Mouse (Mus musculus): ENCODE results near the gene Ap5m1.
"Not testable (repeated sequence)": the region's sequence is repeated elsewhere in the genome, so short reads cannot be mapped to it uniquely, and the experiment has no call there.

The Ap5m1 gene

DNA sequence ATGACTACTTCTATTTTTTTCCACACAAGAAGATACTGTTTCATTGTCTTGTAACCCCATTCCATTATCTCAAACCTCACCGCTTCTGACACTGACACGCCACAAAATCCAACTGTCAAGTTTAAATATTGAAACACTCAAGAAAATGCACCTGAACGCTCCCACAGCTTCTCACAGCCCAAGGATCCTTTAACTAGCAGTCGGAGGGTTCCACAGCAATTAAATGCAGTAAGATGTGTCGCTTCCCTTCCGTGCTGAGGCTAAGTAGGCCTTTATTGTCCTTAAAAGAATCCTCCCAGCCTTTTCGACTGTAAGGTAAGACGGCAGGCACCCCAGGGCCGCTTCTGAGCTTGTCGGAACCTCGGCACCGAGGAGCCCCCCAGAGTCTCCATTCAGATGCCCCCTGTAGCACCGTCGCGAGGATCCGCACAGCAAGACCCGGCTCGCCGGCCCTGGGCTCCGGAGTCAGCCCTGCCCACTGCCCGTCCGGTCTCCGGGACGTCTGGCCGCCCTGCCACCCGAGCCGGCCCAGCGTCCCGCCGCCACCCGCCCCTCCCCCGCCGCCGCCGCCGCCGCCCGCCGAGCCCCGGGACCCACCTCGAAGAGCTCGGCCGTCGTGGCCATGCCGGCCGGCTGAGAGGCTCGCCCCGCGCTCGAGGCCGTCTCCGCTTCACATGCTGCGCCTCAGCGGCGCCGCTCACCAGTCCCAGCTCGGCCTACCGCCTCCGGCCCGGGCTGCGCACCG, at the start of gene Ap5m1:
Ap5m1 (plus strand) TSS at position 569 of the 745 bp plus-strand sequence.
- no peak for DNase-seq (ENCODE audit: low read depth)

DNA sequence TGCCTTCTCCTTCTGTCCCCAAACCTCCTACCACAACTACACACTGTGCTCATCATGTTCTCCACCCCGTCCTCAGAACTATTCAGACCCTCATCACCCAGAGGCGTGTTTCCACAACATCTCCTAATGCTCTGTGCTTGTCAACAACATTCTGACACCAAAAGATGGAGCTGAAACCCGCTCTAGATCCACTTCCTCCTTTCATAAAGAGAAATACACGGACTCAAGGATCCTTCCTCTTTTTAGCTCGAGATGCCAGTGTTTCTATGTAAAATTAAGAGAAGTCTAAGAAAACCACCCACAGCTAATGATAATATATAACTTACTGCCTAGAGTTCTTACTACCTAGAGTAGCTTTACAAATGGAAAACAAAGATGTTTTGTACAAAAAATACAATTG, 46.1 kb upstream of the Ap5m1 start:
- DNase-seq (ENCODE audit: low read depth) = no peak

DNA sequence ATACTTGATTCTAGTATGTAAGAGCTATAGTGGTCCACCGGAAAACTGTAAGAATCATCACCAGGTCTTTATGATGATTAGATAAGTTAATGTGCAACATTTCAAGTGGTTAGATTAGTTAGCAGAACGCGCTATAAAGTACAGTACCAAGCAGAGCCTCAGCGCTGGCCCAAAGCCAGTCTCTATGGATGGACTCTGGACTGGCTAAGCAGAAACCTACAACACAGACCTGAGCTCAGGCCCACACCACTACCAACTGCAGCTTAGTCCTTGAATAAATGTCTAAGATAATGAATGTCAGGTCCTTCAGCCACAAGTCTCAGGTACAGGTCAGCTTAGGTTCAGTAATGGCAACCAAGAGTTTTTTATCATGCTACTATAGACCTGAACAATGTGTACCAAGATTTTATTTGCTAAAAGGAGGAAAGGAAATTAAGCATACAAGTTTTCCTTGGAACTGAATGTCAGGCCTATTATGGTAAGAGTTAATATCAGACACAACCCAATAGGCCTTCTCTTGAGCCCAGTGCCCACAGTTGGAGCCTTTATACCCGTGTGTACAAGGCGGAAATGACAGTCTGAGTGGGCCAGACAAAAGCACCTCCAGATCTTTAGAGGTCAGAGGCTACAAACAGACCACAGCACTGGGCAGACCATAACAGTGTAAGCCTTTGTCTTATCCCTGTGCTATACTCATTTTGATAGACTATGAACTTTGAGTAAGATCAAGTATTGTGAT, 38.7 kb upstream of the Ap5m1 start:
- no peak for DNase-seq (ENCODE audit: low read depth)

DNA sequence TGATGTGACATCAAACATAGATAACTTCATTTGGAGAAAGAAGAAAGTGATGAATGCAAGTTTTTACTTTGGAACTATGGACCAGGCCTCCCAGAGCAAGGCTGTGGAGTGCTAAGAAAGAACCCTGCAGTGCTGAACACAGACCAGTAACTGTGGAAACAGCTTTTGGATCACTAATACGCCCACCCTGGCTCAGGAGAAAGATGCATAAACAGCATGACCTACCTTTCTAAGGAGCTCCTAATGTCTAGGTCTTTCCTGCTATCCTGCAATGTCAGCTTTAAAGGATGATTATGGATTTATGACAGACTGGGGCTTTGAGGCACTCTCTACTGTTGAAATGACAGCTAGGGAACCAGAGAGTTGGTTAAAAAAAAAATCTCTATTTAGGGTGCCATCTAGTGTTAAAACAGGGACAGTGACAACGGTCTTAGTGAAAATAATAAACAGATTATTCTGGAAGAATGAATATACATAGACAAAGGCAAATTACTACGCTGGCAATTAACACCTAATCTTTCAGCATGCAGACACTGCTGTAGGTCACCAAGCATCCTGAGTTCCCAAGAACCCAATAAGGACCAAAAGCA, 38.0 kb upstream of the Ap5m1 start:
- DNase-seq (ENCODE audit: low read depth) = no peak

DNA sequence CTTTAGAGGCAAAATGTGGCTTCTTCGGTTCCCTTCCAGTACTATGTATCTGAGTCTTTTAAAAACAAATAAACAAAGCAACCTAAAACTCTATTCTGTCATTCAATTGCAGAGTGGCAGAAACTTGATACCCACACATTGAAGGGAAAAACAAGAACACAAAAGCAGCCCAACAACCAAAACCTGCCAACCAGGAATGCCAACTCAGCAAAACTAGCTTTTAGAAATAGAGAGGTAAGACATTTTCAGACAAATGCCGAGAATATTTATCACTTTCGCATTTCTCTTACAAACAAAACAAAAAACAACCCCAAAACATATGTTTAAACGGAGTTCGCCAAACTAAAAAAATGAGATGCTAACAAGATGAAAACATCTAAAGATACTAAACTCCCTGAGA, 36.9 kb upstream of the Ap5m1 start:
- no peak for DNase-seq (ENCODE audit: low read depth)

DNA sequence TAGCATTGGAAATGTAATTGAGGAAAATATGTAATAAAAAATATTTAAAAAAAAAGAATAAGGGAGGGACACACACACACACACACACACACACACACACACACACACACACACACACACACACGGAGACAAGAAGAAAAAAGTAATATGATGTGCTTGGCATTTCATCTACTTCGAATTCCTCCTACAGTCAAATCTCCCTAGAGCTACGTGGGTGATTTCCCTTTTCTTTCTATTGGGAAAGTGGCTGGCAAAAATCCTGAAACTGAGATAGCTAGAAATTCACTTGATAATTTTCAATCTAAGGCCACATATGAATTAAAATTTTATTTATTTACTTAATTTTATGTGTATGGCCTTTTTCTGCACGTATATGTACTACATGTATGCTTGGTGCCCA, 20.3 kb upstream of the Ap5m1 start:
- no peak for DNase-seq (ENCODE audit: low read depth)

DNA sequence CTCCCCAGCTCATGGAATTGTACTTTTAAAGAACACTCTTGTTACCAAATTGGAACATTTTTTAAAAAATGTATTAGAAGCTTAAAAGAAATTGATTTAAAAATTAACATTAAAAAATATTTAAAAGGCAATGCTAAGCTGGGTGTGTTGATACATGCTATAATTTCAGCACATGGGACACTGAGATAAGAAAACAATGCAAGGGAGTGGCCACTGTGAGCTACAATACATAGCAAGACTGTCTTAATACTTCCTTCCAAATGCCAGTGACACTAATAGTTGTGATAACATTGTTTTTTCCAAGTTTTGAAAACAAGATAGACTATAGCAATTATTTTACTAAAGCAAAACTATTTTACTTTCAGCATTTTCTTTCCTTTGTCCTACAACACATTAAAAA, 16.4 kb upstream of the Ap5m1 start:
- peak; percentile 39 for DNase-seq (ENCODE audit: low read depth)

DNA sequence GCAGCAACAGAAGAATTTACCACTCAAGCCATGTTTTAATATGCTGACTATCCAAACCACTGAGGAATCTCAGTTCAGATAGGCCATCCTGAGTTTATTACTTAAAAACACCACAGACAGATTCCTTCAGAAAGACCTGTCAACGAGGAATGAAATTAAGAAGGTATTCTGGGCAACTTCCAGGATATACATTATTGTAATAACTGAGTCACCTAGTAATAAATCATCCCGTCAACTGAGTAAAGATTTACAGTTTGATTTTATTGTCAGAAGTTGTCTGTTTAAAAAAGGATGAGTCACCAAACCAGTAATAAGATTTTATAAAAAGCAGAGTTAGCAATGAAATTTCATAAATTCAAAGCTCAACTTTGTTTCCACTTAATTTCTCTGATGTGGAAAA, 2.1 kb upstream of the Ap5m1 start:
- DNase-seq (ENCODE audit: low read depth) = no peak

DNA sequence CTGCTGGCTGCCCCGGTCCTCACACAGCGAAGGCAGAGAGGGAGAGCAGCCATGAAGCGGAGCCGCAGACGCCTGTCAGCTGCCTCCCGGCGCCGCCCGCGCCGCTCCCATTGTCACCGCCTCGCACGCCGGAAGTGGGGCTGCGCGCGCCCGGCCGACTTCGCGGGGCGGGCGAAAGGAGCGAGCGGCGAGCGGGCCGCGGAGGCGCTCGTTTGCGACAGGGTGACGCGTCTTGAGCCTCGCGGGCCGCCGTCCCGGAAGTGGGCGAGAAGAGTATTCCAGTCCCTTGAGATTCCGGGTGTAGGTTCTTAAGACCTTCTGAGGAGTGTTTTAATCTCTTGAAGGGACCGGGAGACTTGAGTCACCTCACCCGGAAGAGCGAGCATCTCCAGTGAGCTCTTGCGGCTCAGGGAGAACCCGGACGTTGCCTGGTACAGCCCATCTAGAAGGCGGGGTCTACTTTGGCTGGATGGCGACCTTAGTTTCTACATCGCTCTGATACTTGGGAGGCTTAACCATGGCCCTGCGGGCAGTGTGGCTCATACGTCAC, 452 bp downstream of the Ap5m1 start, which contains the start of gene Exoc5:
Exoc5 (minus strand) TSS at position 380 of the 550 bp plus-strand sequence.
- peak; percentile 83 for DNase-seq (ENCODE audit: low read depth)

DNA sequence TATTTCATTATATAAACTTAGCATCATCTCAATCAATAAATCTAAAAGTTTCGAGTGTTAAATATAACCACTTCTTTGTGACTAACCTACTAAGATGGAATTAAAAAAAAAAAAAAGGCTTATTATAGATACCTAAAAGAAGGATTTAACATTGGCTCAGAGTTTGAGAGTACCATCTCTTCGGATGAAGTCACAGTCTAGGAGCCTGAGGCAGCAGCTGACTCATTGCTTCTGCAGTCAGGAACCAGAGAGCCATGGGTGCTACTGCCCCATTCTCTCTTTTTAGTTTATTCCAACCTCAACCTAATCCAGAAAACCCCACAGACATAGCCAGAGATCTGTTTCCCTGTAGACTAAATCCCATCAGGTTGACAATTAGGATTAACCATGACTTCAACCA, 6.9 kb downstream of the Ap5m1 start:
- DNase-seq (ENCODE audit: low read depth) = no peak

DNA sequence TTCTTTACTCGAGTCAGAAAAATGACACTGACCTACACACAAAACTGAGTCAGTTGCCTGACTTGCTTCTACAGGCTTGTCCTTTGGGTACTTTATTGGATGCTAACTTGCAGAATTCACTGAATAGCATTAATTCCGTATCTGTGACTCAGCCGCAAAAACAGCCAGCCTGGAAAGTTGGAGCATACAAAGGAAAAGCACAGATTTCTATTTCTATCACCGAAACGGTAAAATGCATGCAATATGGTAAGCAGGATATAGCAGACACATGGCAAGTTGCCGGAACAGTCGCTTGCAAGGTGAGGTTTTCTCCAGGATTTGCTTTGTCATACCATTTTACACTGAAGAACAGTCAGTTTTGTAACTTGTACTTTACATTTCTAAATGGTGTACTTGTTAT, 8.0 kb downstream of the Ap5m1 start:
- DNase-seq (ENCODE audit: low read depth) = no peak

DNA sequence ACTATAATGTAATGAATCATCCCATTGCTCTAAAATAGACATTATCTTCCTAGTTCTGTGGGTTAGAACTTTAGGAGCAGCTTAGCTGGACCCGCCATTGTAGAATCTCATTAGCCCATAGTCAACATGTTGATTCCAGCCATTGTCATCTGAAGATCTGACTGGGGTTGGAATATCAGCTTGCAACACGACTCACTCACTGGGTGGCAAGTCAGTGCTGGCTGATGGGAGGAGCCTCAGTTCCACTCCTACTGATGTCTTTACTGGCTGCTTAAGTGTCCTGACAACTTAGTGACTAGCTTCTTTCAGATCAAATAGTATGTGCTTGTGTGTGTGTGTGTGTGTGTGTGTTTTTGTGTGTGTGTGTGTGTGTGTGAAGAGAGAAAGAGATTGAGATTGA, 8.5 kb downstream of the Ap5m1 start:
- DNase-seq (ENCODE audit: low read depth) = no peak

DNA sequence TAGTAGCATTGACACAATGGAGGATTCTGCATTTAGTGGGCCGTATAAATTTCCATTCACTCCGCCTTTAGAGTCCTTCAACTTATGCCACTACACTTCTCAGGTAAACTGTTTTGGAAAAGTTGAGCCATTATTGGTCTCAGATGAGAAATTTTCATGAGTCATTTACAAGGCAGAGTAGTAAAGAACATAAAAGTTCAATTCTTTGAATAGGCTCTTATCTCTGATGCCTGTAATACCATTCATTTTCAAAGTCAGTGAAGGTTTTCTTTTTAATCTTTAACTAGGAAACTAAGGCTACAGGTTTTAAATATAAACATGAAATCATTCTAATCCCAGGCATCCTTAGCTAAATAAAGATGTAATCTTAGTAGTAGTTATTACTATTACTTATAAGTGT, 12.9 kb downstream of the Ap5m1 start:
- DNase-seq (ENCODE audit: low read depth) = no peak

DNA sequence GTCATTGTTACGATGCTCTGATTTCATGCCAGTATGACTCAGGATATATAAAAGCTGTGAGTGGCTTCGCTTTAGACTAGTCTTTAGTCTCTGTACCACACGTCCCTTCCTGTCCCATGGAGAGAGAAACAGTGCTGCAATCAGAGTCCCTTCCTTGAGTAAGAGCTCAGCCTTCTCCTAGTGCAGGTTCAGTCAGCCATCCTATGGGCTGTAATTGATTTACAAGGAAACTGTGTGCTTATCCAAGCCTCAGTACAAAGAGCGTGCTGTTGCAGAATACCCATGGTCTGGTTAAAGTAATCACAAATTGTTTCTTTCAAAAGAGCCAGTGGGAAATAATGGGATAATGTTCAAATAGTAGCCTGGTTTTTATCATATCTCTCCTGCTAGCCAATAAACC, 20.6 kb downstream of the Ap5m1 start:
- no peak for DNase-seq (ENCODE audit: low read depth)

DNA sequence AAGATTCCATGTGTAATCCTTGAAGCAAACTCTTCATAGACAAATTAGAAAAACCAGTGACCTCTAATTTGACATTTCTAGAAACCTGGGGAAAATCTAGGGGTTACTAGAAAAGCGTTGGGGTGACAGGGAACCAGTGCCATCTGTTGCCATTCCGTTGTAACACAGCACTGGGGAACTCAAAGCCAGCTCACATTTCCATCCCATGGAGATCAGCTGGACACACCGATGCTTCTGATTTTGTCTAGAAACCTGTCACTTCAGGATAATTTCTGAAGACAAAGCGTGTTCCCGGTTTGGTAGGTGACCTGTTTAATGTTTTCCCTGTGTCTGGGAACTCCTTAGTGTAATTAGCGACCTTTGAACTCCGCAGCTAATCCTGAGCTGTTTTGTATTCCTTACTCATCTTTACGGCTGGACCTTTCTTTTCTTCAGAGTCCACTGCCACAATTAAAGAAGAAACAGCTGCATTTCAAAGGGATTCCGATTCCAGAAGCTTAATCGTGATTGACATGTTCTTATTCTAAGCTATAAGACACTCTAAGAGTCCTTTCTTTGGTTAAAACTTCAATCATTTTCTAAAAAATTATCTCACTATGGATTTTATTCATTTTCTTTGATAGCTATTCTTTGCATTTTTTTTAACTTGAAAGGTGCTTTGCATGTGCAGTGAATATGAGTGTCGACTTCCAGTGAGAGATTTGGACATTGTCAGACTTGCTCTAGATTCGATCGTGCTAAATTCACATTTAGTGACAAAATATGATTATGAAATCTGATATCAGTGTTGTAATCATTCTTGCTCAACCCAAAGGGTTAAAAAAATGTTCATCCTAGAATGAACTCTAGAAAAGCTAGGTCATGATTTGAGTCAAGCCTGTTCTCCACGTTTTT, 22.5 kb downstream of the Ap5m1 start:
- DNase-seq (ENCODE audit: low read depth) = no peak

DNA sequence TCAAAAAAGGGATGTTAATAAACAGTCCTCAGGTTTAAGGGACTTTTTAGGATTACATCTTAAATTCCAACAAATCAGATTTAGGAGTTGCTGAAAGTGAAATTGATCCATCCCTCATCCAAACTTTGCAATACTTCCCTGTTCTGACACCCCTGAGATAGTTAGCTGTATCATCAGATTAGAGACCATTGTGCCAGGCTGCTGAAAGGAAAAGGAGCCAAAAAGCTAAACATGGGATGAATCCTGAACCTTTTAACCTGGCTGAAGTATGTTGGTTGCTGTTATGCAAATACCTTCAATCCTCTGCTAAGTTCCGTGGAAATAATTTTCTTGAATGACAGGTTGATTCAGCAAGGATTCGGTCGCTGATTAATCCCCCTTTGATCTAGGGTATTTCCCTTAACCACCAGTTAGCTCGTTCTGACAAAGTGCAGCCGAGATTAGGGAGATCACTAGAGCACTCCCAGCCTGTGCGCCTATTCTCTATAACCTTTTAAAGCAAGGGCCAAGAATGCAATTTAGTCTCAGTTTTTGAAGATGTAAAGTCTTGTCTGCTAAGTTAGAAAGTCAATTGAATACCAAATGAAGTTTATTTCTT, 23.7 kb downstream of the Ap5m1 start:
- no peak for DNase-seq (ENCODE audit: low read depth)

DNA sequence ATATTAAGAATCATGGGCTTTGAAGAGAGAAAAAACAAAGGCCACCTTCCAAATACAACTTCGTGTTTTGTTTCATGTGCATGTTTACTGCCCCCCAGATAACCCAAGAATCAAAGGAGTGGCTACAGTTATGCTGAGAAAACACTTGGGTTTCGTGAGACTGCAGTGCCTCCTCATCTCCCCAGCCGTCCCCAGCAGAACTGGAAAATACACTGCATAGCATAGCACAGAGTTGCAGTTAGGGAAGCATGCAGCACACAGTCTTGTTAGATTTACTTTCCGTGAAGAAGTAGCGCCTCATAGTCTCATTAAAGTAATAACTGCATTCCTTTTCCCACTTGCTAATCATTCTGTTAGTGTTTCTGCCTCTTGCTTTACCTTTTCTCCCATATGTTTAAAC, 24.2 kb downstream of the Ap5m1 start:
- DNase-seq (ENCODE audit: low read depth) = no peak

DNA sequence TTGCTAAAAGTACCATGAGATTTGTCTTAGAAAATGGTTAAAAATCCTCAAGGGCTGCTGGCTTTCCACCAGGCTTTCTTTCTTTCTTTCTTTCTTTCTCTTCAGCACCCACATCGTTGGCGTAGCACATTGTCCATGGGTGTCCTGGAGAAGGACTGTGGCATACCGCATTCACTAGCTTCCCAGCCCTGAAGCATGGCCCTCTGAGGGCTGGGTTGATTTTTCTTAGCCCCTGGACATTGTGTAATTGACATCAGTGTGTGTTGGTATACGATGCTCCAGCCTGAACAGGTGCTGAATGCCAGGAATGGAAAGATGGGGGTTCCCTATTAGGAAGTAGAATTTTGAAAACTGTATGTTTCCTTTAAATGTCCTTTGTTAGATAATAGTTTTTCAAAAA, 25.4 kb downstream of the Ap5m1 start:
- no peak for DNase-seq (ENCODE audit: low read depth)

DNA sequence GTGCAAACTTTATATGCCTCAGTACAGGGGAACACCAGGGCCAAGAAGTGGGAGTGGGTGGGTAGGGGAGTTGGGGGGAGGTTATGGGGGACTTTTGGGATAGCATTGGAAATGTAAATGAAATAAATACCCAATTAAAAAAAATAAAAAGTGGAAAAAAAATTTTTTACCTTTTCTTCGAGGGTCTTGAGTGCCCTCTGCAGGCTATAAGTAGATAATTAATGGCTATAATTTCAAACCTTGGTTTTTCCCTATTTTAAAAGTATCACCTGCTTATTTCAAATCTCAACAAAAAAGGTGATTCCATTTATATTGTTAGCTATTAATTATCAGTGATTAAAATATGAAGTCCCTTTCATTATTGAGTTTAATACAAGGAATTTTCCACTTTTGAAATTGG, 25.9 kb downstream of the Ap5m1 start:
- not testable (repeated sequence) for DNase-seq (ENCODE audit: low read depth)

DNA sequence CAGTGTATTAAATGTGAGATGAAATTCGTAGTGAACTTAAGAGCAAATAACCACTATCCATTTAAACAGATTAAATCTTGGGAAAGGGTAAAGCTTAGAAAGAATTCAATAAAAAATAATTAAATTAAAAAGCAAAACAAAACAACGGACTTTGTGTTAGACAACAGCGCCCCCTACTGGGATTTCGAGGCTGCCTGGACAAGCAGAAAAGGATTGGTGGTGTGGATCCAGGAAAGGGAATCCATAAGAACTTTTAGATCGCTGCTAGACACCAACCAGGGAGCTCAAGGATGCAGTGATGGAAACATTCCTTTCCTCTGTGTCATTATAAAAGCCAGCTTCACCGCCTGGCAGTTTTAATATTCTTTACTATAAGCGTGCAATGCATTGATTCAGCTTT, 52.5 kb downstream of the Ap5m1 start:
- DNase-seq (ENCODE audit: low read depth) = peak; percentile 38

DNA sequence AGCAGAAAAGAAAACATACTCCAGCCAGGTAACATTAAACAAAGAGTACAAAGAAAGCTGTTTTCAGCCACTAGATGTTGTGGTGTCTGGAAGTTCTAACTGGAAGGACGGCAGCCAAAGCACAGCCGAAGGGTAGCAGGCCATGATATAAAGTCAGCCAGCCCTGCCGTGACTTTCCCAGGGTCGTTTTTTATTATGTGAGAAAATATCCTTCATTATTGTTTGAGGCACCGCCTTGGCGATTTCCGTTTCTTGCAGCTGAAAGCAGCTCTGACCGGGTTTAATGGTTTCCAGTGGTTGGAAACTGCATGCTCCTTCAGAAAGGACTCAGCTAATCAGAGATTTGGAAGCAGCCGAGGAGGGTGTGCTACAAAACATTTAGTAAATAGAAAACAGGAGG, 55.8 kb downstream of the Ap5m1 start:
- DNase-seq (ENCODE audit: low read depth) = no peak
